ENCODE assay signal across 23 mouse cellular contexts in the genomic region with DNA sequence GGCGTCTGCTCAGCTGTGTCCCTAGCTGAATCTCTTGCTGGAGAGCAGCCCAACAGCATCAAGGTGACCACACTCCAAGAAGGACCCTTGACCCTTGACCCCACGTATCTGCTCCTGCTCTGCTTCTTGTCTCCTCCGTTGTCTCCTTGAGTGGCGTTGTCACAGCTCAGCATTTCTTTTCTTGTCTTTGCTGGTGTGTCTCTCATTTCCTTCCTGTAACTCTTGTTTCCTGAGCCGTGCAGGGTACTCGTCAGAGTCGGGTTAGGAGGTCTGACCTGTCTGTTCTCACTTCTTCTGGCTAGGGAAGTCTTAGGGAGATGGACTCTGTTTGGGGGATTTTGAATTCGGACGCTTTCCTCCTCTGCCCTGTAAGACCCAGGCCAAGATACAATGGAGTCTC. TPM values are rescaled to one million over a fixed set of nuclear protein-coding genes. Genes with fewer than 3 reads are reported as not detected.
A peak's percentile ranks its signal among the peaks of the same experiment; 100 is the strongest.
DNase-seq lines count a peak whose midpoint lies in the region; ATAC-seq lines count a peak whose summit lies in the region.
"Had no signal": no experiment of that assay in that cellular context is flagged by ENCODE, and none has a peak within 500 bp of the region (broad histone marks: within the 10 kb centered on the region; RNA-seq: fewer than 3 reads in every experiment).

No protein-coding gene starts in this region.

- H3K36me3 ChIP-seq in liver, embryonic 15.5 days (replicated peaks) = peaks cover 100% of the 10 kb centered on the region

- H3K9ac ChIP-seq in liver, embryonic 15.5 days = no peak overlapping the region
- H3K9ac ChIP-seq: embryonic facial prominence, embryonic 12.5 days; forebrain, embryonic 15.5 days; hindbrain, embryonic 12.5 days; lung, embryonic 15.5 days; midbrain, embryonic 12.5 days; neural tube, embryonic 15.5 days had no signal

- WGBS in liver, embryonic 15.5 days (ENCODE audit: insufficient replicate concordance) = 37% methylated on average over 9 of the region's 9 CpGs

- ATAC-seq in liver, embryonic 15.5 days (ENCODE audit: insufficient read depth) = 0 out of 2 replicates have a peak, but pooled peaks have one; percentile 34
- ATAC-seq in activated CD4-positive, CD25-positive, alpha-beta regulatory T cell, adult 4 months = no peak
- ATAC-seq: forebrain, embryonic 15.5 days; inflammation-experienced regulatory T-cells, adult 6 months had no signal

- no peak for DNase-seq in liver
- DNase-seq in B cell, adult 2 months = peak; percentile 28 to 32
- DNase-seq in T-cell, adult 2 months (ENCODE audit: low spot score) = peak; percentile 27
- peak; percentile 59 for DNase-seq in thymus, postnatal 14 days
- DNase-seq in adrenal gland, postnatal 25 days = no peak
- DNase-seq: cerebellum, adult 9-10 months; gastrocnemius, postnatal 14 days; heart, postnatal 14 days; kidney, adult 2 months; kidney, postnatal 10 days; lung, postnatal 4 days; right cerebral cortex, postnatal 14 days had no signal

- no peaks in the 10 kb centered on the region for H3K27me3 ChIP-seq in liver, embryonic 15.5 days
- H3K27me3 ChIP-seq: embryonic facial prominence, embryonic 12.5 days; forebrain, embryonic 15.5 days; hindbrain, embryonic 12.5 days; lung, embryonic 15.5 days; midbrain, embryonic 12.5 days; neural tube, embryonic 15.5 days had no signal

- H3K4me1 ChIP-seq in liver, embryonic 15.5 days (replicated peaks) = peaks cover 8% of the 10 kb centered on the region
- H3K4me1 ChIP-seq: embryonic facial prominence, embryonic 12.5 days; forebrain, embryonic 15.5 days; hindbrain, embryonic 12.5 days; lung, embryonic 15.5 days; midbrain, embryonic 12.5 days; neural tube, embryonic 15.5 days had no signal

- no peak overlapping the region for H3K27ac ChIP-seq in liver, embryonic 15.5 days (replicated peaks)
- H3K27ac ChIP-seq: embryonic facial prominence, embryonic 12.5 days; forebrain, embryonic 15.5 days; hindbrain, embryonic 12.5 days; lung, embryonic 15.5 days; midbrain, embryonic 12.5 days; neural tube, embryonic 15.5 days had no signal

- no peaks in the 10 kb centered on the region for H3K9me3 ChIP-seq in liver, embryonic 15.5 days (replicated peaks)
- H3K9me3 ChIP-seq: embryonic facial prominence, embryonic 12.5 days; forebrain, embryonic 15.5 days; G1E; hindbrain, embryonic 12.5 days; lung, embryonic 15.5 days; midbrain, embryonic 12.5 days; neural tube, embryonic 15.5 days had no signal

- no peak overlapping the region for H3K4me3 ChIP-seq in liver, embryonic 15.5 days (replicated peaks)
- H3K4me3 ChIP-seq: embryonic facial prominence, embryonic 12.5 days; erythroblast, embryonic 14.5 days; forebrain, embryonic 15.5 days; hindbrain, embryonic 12.5 days; lung, embryonic 15.5 days; midbrain, embryonic 12.5 days; neural tube, embryonic 15.5 days had no signal

- H3K4me2 ChIP-seq in liver, embryonic 15.5 days = no peak overlapping the region
- H3K4me2 ChIP-seq: embryonic facial prominence, embryonic 12.5 days; forebrain, embryonic 15.5 days; hindbrain, embryonic 12.5 days; lung, embryonic 15.5 days; midbrain, embryonic 12.5 days; neural tube, embryonic 15.5 days had no signal

RNA-seq across cellular contexts. Expression of a gene that starts 23.4 kb away (rescaled TPM):
- polyA plus RNA-seq in liver, embryonic 15.5 days (2015; fragmentation: Nextera tagmentation; extraction: Ambion mirVana) = 7.1 and 7.5 TPM in 2 replicates
- 39.3 and 54.1 TPM in 2 replicates for total RNA-seq in adrenal gland, postnatal 25 days (2021)
- polyA plus RNA-seq in activated CD4-positive, CD25-positive, alpha-beta regulatory T cell, adult 4 months (2017; shearing (Covaris generic)) = 1 to 10 TPM; 6.8 to 9.0 TPM

RNA-seq across cellular contexts. Expression of a gene that starts 31.8 kb away (rescaled TPM):
- 0.29 and 0.39 TPM in 2 replicates for polyA plus RNA-seq in liver, embryonic 15.5 days (2015; fragmentation: Nextera tagmentation; extraction: Ambion mirVana)
- total RNA-seq in adrenal gland, postnatal 25 days (2021) = 2.6 and 3.3 TPM in 2 replicates
- not detected for polyA plus RNA-seq in activated CD4-positive, CD25-positive, alpha-beta regulatory T cell, adult 4 months (2017; shearing (Covaris generic))

RNA-seq across cellular contexts. Expression of a gene that starts 35.9 kb away (rescaled TPM):
- polyA plus RNA-seq in liver, embryonic 15.5 days (2015; fragmentation: Nextera tagmentation; extraction: Ambion mirVana) = 18.9 and 22.9 TPM in 2 replicates
- 93.5 and 115 TPM in 2 replicates for total RNA-seq in adrenal gland, postnatal 25 days (2021)
- 10 to 100 TPM; 17.9 to 22.1 TPM for polyA plus RNA-seq in activated CD4-positive, CD25-positive, alpha-beta regulatory T cell, adult 4 months (2017; shearing (Covaris generic))

RNA-seq across cellular contexts. Expression of a gene that starts 37.2 kb away (rescaled TPM):
- 45.3 and 47.1 TPM in 2 replicates for polyA plus RNA-seq in liver, embryonic 15.5 days (2015; fragmentation: Nextera tagmentation; extraction: Ambion mirVana)
- total RNA-seq in adrenal gland, postnatal 25 days (2021) = 106 and 144 TPM in 2 replicates
- 1 to 10 TPM; 4.3 to 4.7 TPM for polyA plus RNA-seq in activated CD4-positive, CD25-positive, alpha-beta regulatory T cell, adult 4 months (2017; shearing (Covaris generic))

RNA-seq across cellular contexts. Expression of a gene that starts 40.6 kb away (rescaled TPM):
- polyA plus RNA-seq in liver, embryonic 15.5 days (2015; fragmentation: Nextera tagmentation; extraction: Ambion mirVana) = 24.2 and 26.7 TPM in 2 replicates
- total RNA-seq in adrenal gland, postnatal 25 days (2021) = 55.2 and 70.0 TPM in 2 replicates
- polyA plus RNA-seq in activated CD4-positive, CD25-positive, alpha-beta regulatory T cell, adult 4 months (2017; shearing (Covaris generic)) = 10 to 100 TPM; 51.8 to 71.5 TPM

Comparison
In these comparisons a context has a peak if more than half of its experiments do, and no peak if none do; other contexts are left out.
1. DNase-seq: peak in B cell, adult 2 months (2 of 2), T-cell, adult 2 months (single experiment) and thymus, postnatal 14 days (single experiment); none in liver (single experiment) and adrenal gland, postnatal 25 days (single experiment).